Mouse (Mus musculus) liver (tissue): Measurements from ENCODE around the gene Gm8159.
"Not testable (repeated sequence)": the region's sequence is repeated elsewhere in the genome, so short reads cannot be mapped to it uniquely, and the experiment has no call there.

ENCODE experiments used
- DNase-seq: peaks from one replicate; pipeline ENCODE4 v3.0.0-alpha.2; 2020; ENCODE audit warnings: mixed read lengths

Gm8159 gene

GRCm38 (mm10) chr14:4632052-4632451 is at the start of gene Gm8159:
Gm8159 (plus strand) TSS chr14:4632352.
- not testable (repeated sequence) for DNase-seq

- DNase-seq, result not testable (repeated sequence)
Measured at GRCm38 (mm10) chr14:4649309-4649708, 17.2 kb downstream of the Gm8159 start.

DNA sequence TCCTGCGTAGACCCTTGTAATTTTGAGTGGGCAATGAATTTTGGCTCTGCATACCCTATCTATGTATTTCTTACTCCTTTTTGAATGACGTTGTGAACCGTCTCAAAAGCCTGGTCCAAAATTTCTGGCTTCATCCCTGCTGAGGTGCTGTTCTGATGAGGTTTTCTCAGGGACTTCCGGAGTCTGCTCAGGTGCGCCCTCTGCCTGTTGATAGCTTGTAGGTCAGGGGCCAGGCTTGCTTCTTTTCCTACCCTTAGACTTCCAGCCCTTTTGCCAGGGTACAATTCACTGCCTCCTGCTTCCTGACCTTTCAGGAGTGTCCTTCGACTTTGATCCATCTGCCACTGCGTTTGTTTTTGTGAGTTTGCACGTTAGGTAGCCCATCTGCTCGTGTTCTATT is 18.2 kb downstream of the Gm8159 start:
- DNase-seq, result not testable (repeated sequence)

GRCm38 (mm10) chr14:4663892-4664291 is 31.7 kb downstream of the Gm8159 start, which contains the start of gene Gm3239:
Gm3239 (plus strand) TSS chr14:4664192.
- DNase-seq, result not testable (repeated sequence)
